Mouse (Mus musculus) neural tube, embryonic 13.5 days (tissue): ENCODE measurements around the gene Ccr1l1. TPM values are rescaled to one million over a fixed set of nuclear protein-coding genes. Genes with fewer than 3 reads are reported as not detected.
"Not testable (repeated sequence)": the region's sequence is repeated elsewhere in the genome, so short reads cannot be mapped to it uniquely, and the experiment has no call there.

Experiments
- ATAC-seq: fragments of 200-750 bp; cut with Nextera tagmentation; 2 replicates; pipeline ENCODE4 v1.8.0; 2017; ENCODE audit warnings: low read depth, mild to moderate bottlenecking, moderate TSS enrichment, moderate library complexity
- H3K27ac ChIP-seq: fragments of 300-500 bp; sonication (generic); replicated peaks from 2 replicates; pipeline ENCODE4 v1.5.1; 2015; ENCODE audit warnings: moderate library complexity, mild to moderate bottlenecking, inconsistent platforms
- H3K27me3 ChIP-seq: fragments of 300-500 bp; sonication (generic); 2 replicates; pipeline ENCODE4 v1.6.1; 2015; ENCODE audit warnings: mild to moderate bottlenecking, inconsistent platforms
- H3K36me3 ChIP-seq: fragments of 300-500 bp; sonication (generic); 2 replicates; pipeline ENCODE4 v1.6.1; 2015; ENCODE audit warnings: mild to moderate bottlenecking, inconsistent platforms
- H3K4me1 ChIP-seq: fragments of 300-500 bp; sonication (generic); replicated peaks from 2 replicates; pipeline ENCODE4 v1.6.1; 2015; ENCODE audit warnings: inconsistent platforms
- H3K4me2 ChIP-seq: fragments of 300-500 bp; sonication (generic); 2 replicates; pipeline ENCODE4 v1.6.1; 2015; ENCODE audit warnings: inconsistent platforms, mild to moderate bottlenecking, moderate library complexity
- H3K4me3 ChIP-seq: fragments of 300-500 bp; sonication (generic); 2 replicates; pipeline ENCODE4 v1.5.1; 2015; ENCODE audit warnings: mild to moderate bottlenecking, inconsistent platforms
- H3K9ac ChIP-seq: fragments of 300-500 bp; sonication (generic); 2 replicates; pipeline ENCODE4 v1.6.1; 2015; ENCODE audit warnings: moderate library complexity, mild to moderate bottlenecking, inconsistent platforms
- H3K9me3 ChIP-seq: fragments of 300-500 bp; sonication (generic); 2 replicates; pipeline ENCODE4 v1.6.1; 2016; ENCODE audit warnings: inconsistent platforms
- WGBS: fragments of 180-500 bp; shearing (Covaris S2); methylation state at CpG from one replicate; pipeline ENCODE4 v1.1.7; 2015; 5-methylcytosine and 5-hydroxymethylcytosine counted together
- polyA plus RNA-seq: library from polyadenylated mRNA; unstranded; fragments of >200 nt; fragmentation: Nextera tagmentation; extraction: Ambion mirVana; gene quantifications from 2 replicates; pipeline ENCODE4 v1.2.1, GENCODE M21; 2015

The Ccr1l1 gene
- polyA plus RNA-seq, 1 experiment from 2014 or later = not detected

- no peaks in the 10 kb centered on the region for H3K36me3 ChIP-seq
- H3K27me3 ChIP-seq = no peaks in the 10 kb centered on the region
- H3K4me1 ChIP-seq = no peaks in the 10 kb centered on the region
- H3K4me3 ChIP-seq = no peak overlapping the region
- WGBS = 87% methylated on average over 1 of the region's 1 CpGs
- H3K9ac ChIP-seq = no peak overlapping the region
- H3K9me3 ChIP-seq = no peaks in the 10 kb centered on the region
- no peak for ATAC-seq
- no peak overlapping the region for H3K4me2 ChIP-seq
- H3K27ac ChIP-seq = no peak overlapping the region
Observed at GRCm38 (mm10) chr9:123982720-123983119, 4.5 kb upstream of the Ccr1l1 start.

- Histone ChIP-seq H3K27me3 (no peaks in the 10 kb centered on the region), H3K4me2 (no peak overlapping the region), H3K9ac (no peak overlapping the region), H3K27ac (no peak overlapping the region), H3K9me3 (no peaks in the 10 kb centered on the region), H3K4me3 (no peak overlapping the region), H3K4me1 (no peaks in the 10 kb centered on the region), H3K36me3 (no peaks in the 10 kb centered on the region)
- no peak for ATAC-seq
- 82% methylated on average over 4 of the region's 4 CpGs for whole genome bisulfite sequencing
Observed at GRCm38 (mm10) chr9:123981909-123982308, 3.7 kb upstream of the Ccr1l1 start.

GRCm38 (mm10) chr9:123980858-123981475, 2.8 kb upstream of the Ccr1l1 start:
- not testable (repeated sequence) for H3K36me3 ChIP-seq, H3K9me3 ChIP-seq, H3K4me2 ChIP-seq, H3K4me3 ChIP-seq, H3K27me3 ChIP-seq, ATAC-seq, H3K27ac ChIP-seq, H3K9ac ChIP-seq, H3K4me1 ChIP-seq
- no CpG with 5 or more reads among the region's 3 CpGs for WGBS

- Histone ChIP-seq H3K4me1 (no peaks in the 10 kb centered on the region), H3K9me3 (no peaks in the 10 kb centered on the region), H3K36me3 (no peaks in the 10 kb centered on the region), H3K4me2 (no peak overlapping the region), H3K4me3 (no peak overlapping the region), H3K27me3 (no peaks in the 10 kb centered on the region), H3K27ac (no peak overlapping the region), H3K9ac (no peak overlapping the region)
- WGBS = 80% methylated on average over 9 of the region's 9 CpGs
- no peak for ATAC-seq
Observed at GRCm38 (mm10) chr9:123976876-123977663, 1.1 kb downstream of the Ccr1l1 start.

GRCm38 (mm10) chr9:123975630-123976029, 2.6 kb downstream of the Ccr1l1 start:
- no peaks in the 10 kb centered on the region for H3K4me1 ChIP-seq
- H3K27ac ChIP-seq = no peak overlapping the region
- no peaks in the 10 kb centered on the region for H3K9me3 ChIP-seq
- H3K27me3 ChIP-seq = no peaks in the 10 kb centered on the region
- H3K4me2 ChIP-seq = no peak overlapping the region
- H3K9ac ChIP-seq = no peak overlapping the region
- WGBS = 81% methylated on average over 2 of the region's 2 CpGs
- no peak for ATAC-seq
- no peaks in the 10 kb centered on the region for H3K36me3 ChIP-seq
- no peak overlapping the region for H3K4me3 ChIP-seq

GRCm38 (mm10) chr9:123968290-123968912, 9.8 kb downstream of the Ccr1l1 start, which contains the start of gene Ccr1:
Ccr1 (minus strand) TSS chr9:123968692.
- no peak within 1 kb of the TSS for H3K4me3 ChIP-seq
- no peaks in the 10 kb centered on the region for H3K9me3 ChIP-seq
- H3K4me2 ChIP-seq = no peak within 1 kb of the TSS
- no peak within 1 kb of the TSS for H3K27ac ChIP-seq
- H3K27me3 ChIP-seq = no peaks in the 10 kb centered on the region
- no peak for ATAC-seq
- H3K36me3 ChIP-seq = no peaks in the 10 kb centered on the region
- H3K4me1 ChIP-seq = no peaks in the 10 kb centered on the region
- 88% methylated on average over 1 of the region's 1 CpGs for WGBS
- H3K9ac ChIP-seq = no peak within 1 kb of the TSS

GRCm38 (mm10) chr9:123966858-123967495, 11.2 kb downstream of the Ccr1l1 start:
- H3K27ac ChIP-seq, H3K36me3 ChIP-seq, H3K4me1 ChIP-seq, H3K9ac ChIP-seq, H3K4me3 ChIP-seq, ATAC-seq, H3K27me3 ChIP-seq, H3K4me2 ChIP-seq, H3K9me3 ChIP-seq: not testable (repeated sequence)
- WGBS = 90% methylated on average over 1 of the region's 4 CpGs

GRCm38 (mm10) chr9:123964776-123965175, 13.4 kb downstream of the Ccr1l1 start:
- H3K9me3 ChIP-seq = no peaks in the 10 kb centered on the region
- no peak overlapping the region for H3K9ac ChIP-seq
- H3K4me1 ChIP-seq = no peaks in the 10 kb centered on the region
- WGBS = 84% methylated on average over 3 of the region's 3 CpGs
- no peak overlapping the region for H3K4me2 ChIP-seq
- H3K4me3 ChIP-seq = no peak overlapping the region
- H3K36me3 ChIP-seq = no peaks in the 10 kb centered on the region
- no peak overlapping the region for H3K27ac ChIP-seq
- H3K27me3 ChIP-seq = no peaks in the 10 kb centered on the region
- no peak for ATAC-seq

GRCm38 (mm10) chr9:123960161-123960560, 18.0 kb downstream of the Ccr1l1 start:
- no peaks in the 10 kb centered on the region for H3K9me3 ChIP-seq
- no peak overlapping the region for H3K4me3 ChIP-seq
- H3K36me3 ChIP-seq = no peaks in the 10 kb centered on the region
- H3K9ac ChIP-seq = no peak overlapping the region
- H3K4me2 ChIP-seq = no peak overlapping the region
- H3K27me3 ChIP-seq = no peaks in the 10 kb centered on the region
- 88% methylated on average over 1 of the region's 1 CpGs for WGBS
- no peak for ATAC-seq
- no peak overlapping the region for H3K27ac ChIP-seq
- H3K4me1 ChIP-seq = no peaks in the 10 kb centered on the region

- WGBS = 78% methylated on average over 3 of the region's 3 CpGs
- Histone ChIP-seq H3K4me1 (no peaks in the 10 kb centered on the region), H3K4me3 (no peak overlapping the region), H3K9me3 (no peaks in the 10 kb centered on the region), H3K27ac (no peak overlapping the region), H3K27me3 (no peaks in the 10 kb centered on the region), H3K4me2 (no peak overlapping the region), H3K36me3 (no peaks in the 10 kb centered on the region), H3K9ac (no peak overlapping the region)
- ATAC-seq = no peak
Observed at GRCm38 (mm10) chr9:123957911-123958413, 20.2 kb downstream of the Ccr1l1 start.

GRCm38 (mm10) chr9:123956892-123957291, 21.3 kb downstream of the Ccr1l1 start:
- Histone ChIP-seq H3K4me2 (no peak overlapping the region), H3K9me3 (no peaks in the 10 kb centered on the region), H3K27me3 (no peaks in the 10 kb centered on the region), H3K36me3 (no peaks in the 10 kb centered on the region), H3K4me3 (no peak overlapping the region), H3K9ac (no peak overlapping the region), H3K27ac (no peak overlapping the region), H3K4me1 (no peaks in the 10 kb centered on the region)
- no peak for ATAC-seq
- 86% methylated on average over 1 of the region's 1 CpGs for WGBS

- WGBS = 84% methylated on average over 2 of the region's 2 CpGs
- no peaks in the 10 kb centered on the region for H3K27me3 ChIP-seq
- H3K4me2 ChIP-seq = no peak overlapping the region
- no peaks in the 10 kb centered on the region for H3K36me3 ChIP-seq
- H3K27ac ChIP-seq = no peak overlapping the region
- no peaks in the 10 kb centered on the region for H3K9me3 ChIP-seq
- H3K9ac ChIP-seq = no peak overlapping the region
- H3K4me3 ChIP-seq = no peak overlapping the region
- no peak for ATAC-seq
- H3K4me1 ChIP-seq = no peaks in the 10 kb centered on the region
Observed at GRCm38 (mm10) chr9:123953551-123953950, 24.7 kb downstream of the Ccr1l1 start.
